Mouse (Mus musculus) heart, embryonic 14.5 days (tissue): ENCODE measurements around the gene Cdt1. TPM values are rescaled to one million over a fixed set of nuclear protein-coding genes. Genes with fewer than 3 reads are reported as not detected.

ENCODE experiments used
- ATAC-seq: fragments of 200-750 bp; cut with Nextera tagmentation; 2 replicates; pipeline ENCODE4 v1.8.0; 2017; ENCODE audit warnings: low read depth, moderate TSS enrichment; ENCODE audit not compliant: insufficient number of reproducible peaks, insufficient read depth, low FRiP score
- H3K27ac ChIP-seq, 2 experiments: fragments of 200-500 bp in 1 of 2; fragments of 300-500 bp in 1 of 2; sonication (generic) in 1 of 2; replicated peaks in 1 of 2; 2 replicates each; pipeline ENCODE4 v1.5.1; 2012 to 2014; ENCODE audit warnings: low read depth in 2 of 2, low read length in 2 of 2, control low read depth in 1 of 2, mild to moderate bottlenecking in 1 of 2, mixed read lengths in 1 of 2; ENCODE audit not compliant: control insufficient read depth in 1 of 2, insufficient read depth in 1 of 2
- H3K27me3 ChIP-seq: fragments of 300-500 bp; sonication (generic); 2 replicates; pipeline ENCODE4 v1.6.1; 2014; ENCODE audit warnings: mild to moderate bottlenecking, low read length, control low read depth; ENCODE audit not compliant: control insufficient read depth, insufficient read depth
- H3K36me3 ChIP-seq: fragments of 300-500 bp; sonication (generic); 2 replicates; pipeline ENCODE4 v1.6.1; 2014; ENCODE audit warnings: mild to moderate bottlenecking, control low read depth, low read length, mixed read lengths; ENCODE audit not compliant: control insufficient read depth, insufficient read depth
- H3K4me1 ChIP-seq, 2 experiments: fragments of 200-500 bp in 1 of 2; fragments of 300-500 bp in 1 of 2; sonication (generic) in 1 of 2; 2 replicates each; pipeline ENCODE4 v1.6.1; 2012 to 2014; ENCODE audit warnings: low read length in 2 of 2, control low read depth in 1 of 2, mixed read lengths in 1 of 2; ENCODE audit not compliant: control insufficient read depth in 2 of 2, insufficient read depth in 2 of 2
- H3K4me2 ChIP-seq: fragments of 300-500 bp; sonication (generic); 2 replicates; pipeline ENCODE4 v1.6.1; 2014; ENCODE audit warnings: mild to moderate bottlenecking, low read length
- H3K4me3 ChIP-seq, 2 experiments: fragments of 200-500 bp in 1 of 2; fragments of 300-500 bp in 1 of 2; sonication (generic) in 1 of 2; 2 replicates each; pipeline ENCODE4 v1.5.1; 2012 to 2014; ENCODE audit warnings: low read length in 2 of 2, mild to moderate bottlenecking in 2 of 2, control low read depth in 1 of 2, low read depth in 1 of 2, moderate library complexity in 1 of 2; ENCODE audit not compliant: control insufficient read depth in 1 of 2, insufficient read depth in 1 of 2
- H3K9ac ChIP-seq: fragments of 300-500 bp; sonication (generic); 2 replicates; pipeline ENCODE4 v1.6.1; 2014; ENCODE audit warnings: mild to moderate bottlenecking, low read length
- H3K9me3 ChIP-seq: fragments of 300-500 bp; sonication (generic); 2 replicates; pipeline ENCODE4 v1.6.1; 2016; ENCODE audit warnings: low read length, control low read depth; ENCODE audit not compliant: control insufficient read depth
- WGBS: fragments of 180-500 bp; shearing (Covaris S2); extraction: QIAGEN DNeasy Blood & Tissue Kit; methylation state at CpG from one replicate; pipeline ENCODE4 v1.1.7; 2014; 5-methylcytosine and 5-hydroxymethylcytosine counted together
- polyA plus RNA-seq: library from polyadenylated mRNA; unstranded; fragments of >200 nt; fragmentation: Nextera tagmentation; extraction: Ambion mirVana; gene quantifications from 2 replicates; pipeline ENCODE4 v1.2.1, GENCODE M21; 2014

Cdt1 gene
- polyA plus RNA-seq, 1 experiment from 2014 or later, result 23.2 TPM

- Histone ChIP-seq H3K27ac (peak overlapping the region in 1 of 2 experiments; percentile 20; a peak in 1 of 4 replicates), H3K4me2 (no peak overlapping the region), H3K4me3 (no peak overlapping the region), H3K9me3 (no peaks in the 10 kb centered on the region), H3K9ac (no peak overlapping the region; the same call in 1 of the 2 replicates), H3K27me3 (no peaks in the 10 kb centered on the region), H3K4me1 (peaks cover 9 to 13% of the 10 kb centered on the region in 2 experiments), H3K36me3 (peaks cover 8% of the 10 kb centered on the region; the same call in 1 of the 2 replicates)
- WGBS, result 40% methylated on average over 1 of the region's 1 CpGs
- ATAC-seq, result no peak
These were observed 36.8 kb downstream of the Cdt1 start for GRCm38 (mm10) chr8:122604640-122605039.

- 51% methylated on average over 4 of the region's 4 CpGs for WGBS
- Histone ChIP-seq H3K4me3 (no peak overlapping the region), H3K27me3 (no peaks in the 10 kb centered on the region), H3K4me2 (no peak overlapping the region), H3K36me3 (peaks cover 8% of the 10 kb centered on the region; the same call in 1 of the 2 replicates), H3K9ac (no peak overlapping the region), H3K4me1 (peaks cover 10 to 14% of the 10 kb centered on the region in 2 experiments), H3K27ac (peak overlapping the region; percentile 20 to 52; a peak in 3 of 4 replicates), H3K9me3 (no peaks in the 10 kb centered on the region)
- ATAC-seq, result no peak
These were observed 37.6 kb downstream of the Cdt1 start for GRCm38 (mm10) chr8:122605367-122605766.

GRCm38 (mm10) chr8:122606810-122607209 is 39.0 kb downstream of the Cdt1 start:
- WGBS, result 91% methylated on average over 11 of the region's 12 CpGs
- no peaks in the 10 kb centered on the region for H3K9me3 ChIP-seq

GRCm38 (mm10) chr8:122610209-122610608 is 42.4 kb downstream of the Cdt1 start:
- Histone ChIP-seq H3K27me3 (no peaks in the 10 kb centered on the region), H3K4me3 (no peak overlapping the region), H3K4me2 (peak overlapping the region; percentile 89), H3K9me3 (no peaks in the 10 kb centered on the region), H3K9ac (peak overlapping the region; percentile 84), H3K4me1 (peaks cover 8 to 21% of the 10 kb centered on the region in 2 experiments), H3K36me3 (peaks cover 15% of the 10 kb centered on the region), H3K27ac (no peak overlapping the region; a peak in 1 of 4 replicates)
- WGBS, result 68% methylated on average over 4 of the region's 4 CpGs
- no peak for ATAC-seq

More at GRCm38 (mm10) chr8:122606810-122607209, 39.0 kb downstream of the Cdt1 start:
- Histone ChIP-seq H3K4me1 (peaks cover 14 to 20% of the 10 kb centered on the region in 2 experiments), H3K4me2 (no peak overlapping the region), H3K27me3 (no peaks in the 10 kb centered on the region), H3K36me3 (0 out of 2 replicates have a peak, but pooled peaks cover 4% of the 10 kb centered on the region), H3K27ac (no peak overlapping the region), H3K4me3 (no peak overlapping the region), H3K9ac (no peak overlapping the region)
- no peak for ATAC-seq

- Histone ChIP-seq H3K27me3 (no peaks in the 10 kb centered on the region), H3K9me3 (no peaks in the 10 kb centered on the region), H3K9ac (peak overlapping the region; percentile 84), H3K4me1 (peaks cover 5 to 16% of the 10 kb centered on the region in 2 experiments), H3K36me3 (peaks cover 18% of the 10 kb centered on the region), H3K4me2 (peak overlapping the region; percentile 89), H3K27ac (peak overlapping the region; percentile 60 to 81), H3K4me3 (peak overlapping the region; percentile 69 to 81)
- ATAC-seq, result peak; percentile 12
- WGBS, result 1% methylated on average over 20 of the region's 20 CpGs
These were observed 42.9 kb downstream of the Cdt1 start for GRCm38 (mm10) chr8:122610612-122611277.

- H3K4me1 ChIP-seq, result peaks cover 7 to 16% of the 10 kb centered on the region in 2 experiments
- H3K9me3 ChIP-seq, result no peaks in the 10 kb centered on the region
- H3K27me3 ChIP-seq, result no peaks in the 10 kb centered on the region
- WGBS, result under 1% methylated on average over 49 of the region's 57 CpGs
- H3K4me3 ChIP-seq, result peak within 1 kb of the TSS; percentile 81 to 83
- peak within 1 kb of the TSS; percentile 89 for H3K4me2 ChIP-seq
- H3K9ac ChIP-seq, result peak within 1 kb of the TSS; percentile 84
- peak; percentile 98 for ATAC-seq
- peak within 1 kb of the TSS; percentile 77 to 88 for H3K27ac ChIP-seq
- H3K36me3 ChIP-seq, result peaks cover 18% of the 10 kb centered on the region
These were observed 43.7 kb downstream of the Cdt1 start, which contains the start of the genes Galns and Trappc2l for GRCm38 (mm10) chr8:122611295-122612133. Galns (minus strand) TSS chr8:122611463. Trappc2l (plus strand) TSS chr8:122611640.

GRCm38 (mm10) chr8:122616181-122616905 is 48.5 kb downstream of the Cdt1 start:
- Histone ChIP-seq H3K4me2 (no peak overlapping the region), H3K27me3 (no peaks in the 10 kb centered on the region), H3K4me3 (no peak overlapping the region), H3K9ac (no peak overlapping the region), H3K27ac (no peak overlapping the region), H3K36me3 (peaks cover 18% of the 10 kb centered on the region), H3K4me1 (peaks cover 2 to 12% of the 10 kb centered on the region in 2 experiments), H3K9me3 (no peaks in the 10 kb centered on the region)
- WGBS, result 65% methylated on average over 9 of the region's 9 CpGs
- no peak for ATAC-seq
